Mouse (Mus musculus) activated CD4-positive, CD25-positive, alpha-beta regulatory T cell, adult 4 months (primary cell): ENCODE results near the gene Esp18. TPM values are rescaled to one million over a fixed set of nuclear protein-coding genes. Genes with fewer than 3 reads are reported as not detected.

Experiments used
- ATAC-seq: one replicate; pipeline ENCODE4 v1.8.0; 2017
- polyA plus RNA-seq, 2 experiments: library from polyadenylated mRNA; unstranded; fragments of 100-300 nt; shearing (Covaris generic); gene quantifications; one replicate each; pipeline ENCODE4 v1.2.1; 2017

The Esp18 gene
- polyA plus RNA-seq: not detected

DNA sequence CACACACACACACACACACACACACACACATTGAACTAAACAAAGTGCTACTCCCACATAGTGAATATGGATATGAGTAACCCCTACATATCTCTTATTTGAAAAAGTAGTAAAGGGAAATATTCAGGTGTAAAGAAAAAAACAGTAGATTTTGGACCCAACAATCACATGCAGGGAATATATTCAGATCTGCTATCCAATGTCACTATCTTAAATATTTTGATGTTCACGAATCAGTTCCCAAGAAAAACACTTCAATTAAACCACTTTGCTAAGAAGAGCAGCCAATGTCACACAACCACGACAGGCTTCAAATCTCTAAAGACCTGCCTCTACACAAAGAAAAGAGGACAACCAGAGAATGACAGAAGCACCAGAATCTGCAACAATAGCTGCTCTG is at the start of gene Esp18:
Gene Esp18 (plus strand): TSS at position 301 of the 400 bp plus-strand sequence.
- ATAC-seq: no peak

DNA sequence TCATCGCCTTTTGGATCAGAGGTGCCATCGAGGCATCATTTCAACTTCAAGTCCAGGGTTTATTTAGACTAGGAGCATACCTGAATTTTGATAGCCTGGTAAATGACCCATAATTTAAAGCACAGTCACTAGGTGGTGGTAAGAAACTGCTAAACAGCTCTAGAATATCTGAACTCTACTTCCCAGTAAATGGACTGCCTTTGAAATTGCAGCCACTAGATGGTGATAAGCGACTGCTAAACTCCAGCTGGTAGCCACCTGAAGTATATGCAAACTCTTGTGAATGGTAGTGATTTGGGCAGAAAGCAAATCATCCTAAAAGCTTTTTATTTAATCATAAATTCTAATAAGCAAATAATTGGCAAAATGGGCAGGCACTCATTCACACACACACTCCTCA is 42.8 kb upstream of the Esp18 start:
- ATAC-seq: no peak

Other genes with a start within 250 kb of the Esp18 start
- under 1 TPM in 1 of 2 experiments, not detected in 1; 0.36 TPM for gene Esp16, start 129.8 kb downstream of the Esp18 start, polyA plus RNA-seq
- not detected for gene Esp15, start 234.6 kb downstream of the Esp18 start, polyA plus RNA-seq